Mouse (Mus musculus): ENCODE data around the gene Zfp58. TPM values are rescaled to one million over a fixed set of nuclear protein-coding genes. Genes with fewer than 3 reads are reported as not detected.
"Not testable (repeated sequence)": the region's sequence is repeated elsewhere in the genome, so short reads cannot be mapped to it uniquely, and the experiment has no call there.

Gene Zfp58
- polyA plus RNA-seq (2016; fragmentation: Nextera tagmentation; extraction: Ambion mirVana): 14.6 and 14.8 TPM in 2 replicates

GRCm38 (mm10) chr13:67500084-67500719 is at the start of gene Zfp58:
Zfp58 (minus strand) TSS chr13:67500555.
- DNase-seq (ENCODE audit: extremely low spot score, low spot score): peak; percentile 76
- Histone ChIP-seq H3K27ac (peak within 1 kb of the TSS; percentile 83), H3K27me3 (ENCODE audit: poor library complexity, severe bottlenecking) (no peaks in the 10 kb centered on the region), H3K9me3 (no peaks in the 10 kb centered on the region), H3K4me1 (peaks cover 9% of the 10 kb centered on the region), H3K4me3 (peak within 1 kb of the TSS; percentile 78), H3K36me3 (replicated peaks) (peaks cover 10% of the 10 kb centered on the region)
- WGBS: under 1% methylated on average over 22 of the region's 22 CpGs

GRCm38 (mm10) chr13:67545941-67546340 is 45.6 kb upstream of the Zfp58 start:
- Histone ChIP-seq H3K9me3 (peaks cover 9% of the 10 kb centered on the region), H3K4me3 (no peak overlapping the region), H3K27ac (no peak overlapping the region), H3K27me3 (ENCODE audit: poor library complexity, severe bottlenecking) (no peaks in the 10 kb centered on the region), H3K4me1 (no peaks in the 10 kb centered on the region), H3K36me3 (replicated peaks) (peaks cover 66% of the 10 kb centered on the region)
- 90% methylated on average over 1 of the region's 1 CpGs for WGBS
- no peak for DNase-seq (ENCODE audit: extremely low spot score, low spot score)

GRCm38 (mm10) chr13:67527049-67527730 is 26.8 kb upstream of the Zfp58 start:
- H3K36me3 ChIP-seq (replicated peaks): no peaks in the 10 kb centered on the region
- no peak for DNase-seq (ENCODE audit: extremely low spot score, low spot score)
- no peaks in the 10 kb centered on the region for H3K27me3 ChIP-seq (ENCODE audit: poor library complexity, severe bottlenecking)
- no peak overlapping the region for H3K4me3 ChIP-seq
- no peaks in the 10 kb centered on the region for H3K9me3 ChIP-seq
- H3K4me1 ChIP-seq: peaks cover 22% of the 10 kb centered on the region
- H3K27ac ChIP-seq: no peak overlapping the region
- 71% methylated on average over 3 of the region's 3 CpGs for WGBS

GRCm38 (mm10) chr13:67525753-67526410 is 25.5 kb upstream of the Zfp58 start, which contains the start of the genes Gm26965 and Zfp87:
Gm26965 (minus strand) TSS chr13:67526151.
Zfp87 (minus strand) TSS chr13:67526177.
- Histone ChIP-seq H3K4me3 (peak within 1 kb of the TSS; percentile 87), H3K27ac (peak within 1 kb of the TSS; percentile 87), H3K4me1 (peaks cover 22% of the 10 kb centered on the region), H3K36me3 (replicated peaks) (peaks cover 11% of the 10 kb centered on the region), H3K27me3 (ENCODE audit: poor library complexity, severe bottlenecking) (no peaks in the 10 kb centered on the region), H3K9me3 (no peaks in the 10 kb centered on the region)
- WGBS: under 1% methylated on average over 27 of the region's 27 CpGs
- peak; percentile 91 for DNase-seq (ENCODE audit: extremely low spot score, low spot score)

GRCm38 (mm10) chr13:67500908-67501307 is 553 bp upstream of the Zfp58 start:
- Histone ChIP-seq H3K4me1 (peaks cover 9% of the 10 kb centered on the region), H3K4me3 (no peak overlapping the region)

GRCm38 (mm10) chr13:67495631-67496030 is 4.7 kb downstream of the Zfp58 start:
- Histone ChIP-seq H3K36me3 (replicated peaks) (peaks cover 56% of the 10 kb centered on the region), H3K4me3 (no peak overlapping the region)
- WGBS: 89% methylated on average over 1 of the region's 1 CpGs

More at GRCm38 (mm10) chr13:67500908-67501307, 553 bp upstream of the Zfp58 start:
- 73% methylated on average over 1 of the region's 1 CpGs for WGBS
- no peaks in the 10 kb centered on the region for H3K9me3 ChIP-seq
- no peak for DNase-seq (ENCODE audit: extremely low spot score, low spot score)
- no peak overlapping the region for H3K27ac ChIP-seq
- no peaks in the 10 kb centered on the region for H3K27me3 ChIP-seq (ENCODE audit: poor library complexity, severe bottlenecking)
- peaks cover 3% of the 10 kb centered on the region for H3K36me3 ChIP-seq (replicated peaks)

GRCm38 (mm10) chr13:67484424-67484811 is 15.9 kb downstream of the Zfp58 start:
- Histone ChIP-seq H3K9me3 (no peaks in the 10 kb centered on the region), H3K27me3 (ENCODE audit: poor library complexity, severe bottlenecking) (no peaks in the 10 kb centered on the region), H3K4me3 (peak overlapping the region; percentile 66), H3K27ac (peak overlapping the region; percentile 76), H3K36me3 (replicated peaks) (peaks cover 25% of the 10 kb centered on the region), H3K4me1 (peaks cover 13% of the 10 kb centered on the region)
- DNase-seq (ENCODE audit: extremely low spot score, low spot score): no peak
- WGBS: 56% methylated on average over 8 of the region's 8 CpGs

More at GRCm38 (mm10) chr13:67495631-67496030, 4.7 kb downstream of the Zfp58 start:
- H3K9me3 ChIP-seq: peaks cover 28% of the 10 kb centered on the region
- H3K27me3 ChIP-seq (ENCODE audit: poor library complexity, severe bottlenecking): no peaks in the 10 kb centered on the region
- peaks cover 9% of the 10 kb centered on the region for H3K4me1 ChIP-seq
- DNase-seq (ENCODE audit: extremely low spot score, low spot score): no peak
- H3K27ac ChIP-seq: no peak overlapping the region

- no peaks in the 10 kb centered on the region for H3K9me3 ChIP-seq
- H3K36me3 ChIP-seq (replicated peaks): peaks cover 19% of the 10 kb centered on the region
- H3K4me1 ChIP-seq: peaks cover 13% of the 10 kb centered on the region
- peak within 1 kb of the TSS; percentile 76 for H3K27ac ChIP-seq
- peak; percentile 79 for DNase-seq (ENCODE audit: extremely low spot score, low spot score)
- H3K27me3 ChIP-seq (ENCODE audit: poor library complexity, severe bottlenecking): no peaks in the 10 kb centered on the region
- WGBS: 7% methylated on average over 20 of the region's 20 CpGs
- H3K4me3 ChIP-seq: peak within 1 kb of the TSS; percentile 66
Observed at GRCm38 (mm10) chr13:67483625-67484423, 16.5 kb downstream of the Zfp58 start, which contains the start of gene Zfp874b. Zfp874b (minus strand) TSS chr13:67484258.

GRCm38 (mm10) chr13:67481528-67481927 is 18.8 kb downstream of the Zfp58 start:
- Histone ChIP-seq H3K27ac (no peak overlapping the region), H3K9me3 (no peaks in the 10 kb centered on the region), H3K36me3 (replicated peaks) (no peaks in the 10 kb centered on the region), H3K27me3 (ENCODE audit: poor library complexity, severe bottlenecking) (no peaks in the 10 kb centered on the region), H3K4me1 (peaks cover 13% of the 10 kb centered on the region), H3K4me3 (no peak overlapping the region)
- DNase-seq (ENCODE audit: extremely low spot score, low spot score): no peak
- WGBS: 70% methylated on average over 4 of the region's 4 CpGs

GRCm38 (mm10) chr13:67469274-67469673 is 31.1 kb downstream of the Zfp58 start:
- 89% methylated on average over 3 of the region's 3 CpGs for WGBS
- H3K36me3 ChIP-seq (replicated peaks): peaks cover 15% of the 10 kb centered on the region
- DNase-seq (ENCODE audit: extremely low spot score, low spot score): no peak
- H3K27ac ChIP-seq: no peak overlapping the region
- H3K27me3 ChIP-seq (ENCODE audit: poor library complexity, severe bottlenecking): no peaks in the 10 kb centered on the region
- H3K4me3 ChIP-seq: no peak overlapping the region
- H3K4me1 ChIP-seq: no peaks in the 10 kb centered on the region
- no peaks in the 10 kb centered on the region for H3K9me3 ChIP-seq

GRCm38 (mm10) chr13:67463506-67464185 is 36.7 kb downstream of the Zfp58 start:
- H3K27ac ChIP-seq; H3K9me3 ChIP-seq; DNase-seq (ENCODE audit: extremely low spot score, low spot score); H3K4me1 ChIP-seq; H3K4me3 ChIP-seq; H3K36me3 ChIP-seq (replicated peaks); H3K27me3 ChIP-seq (ENCODE audit: poor library complexity, severe bottlenecking): not testable (repeated sequence)
- WGBS: 87% methylated on average over 3 of the region's 5 CpGs

GRCm38 (mm10) chr13:67452021-67452309 is 48.4 kb downstream of the Zfp58 start:
- WGBS: 7% methylated on average over 3 of the region's 3 CpGs
- Histone ChIP-seq H3K4me1 (peaks cover 12% of the 10 kb centered on the region), H3K4me3 (peak overlapping the region; percentile 63), H3K27me3 (ENCODE audit: poor library complexity, severe bottlenecking) (no peaks in the 10 kb centered on the region), H3K36me3 (replicated peaks) (peaks cover 6% of the 10 kb centered on the region; the same call in 1 of the 2 replicates), H3K9me3 (no peaks in the 10 kb centered on the region), H3K27ac (peak overlapping the region; percentile 72)
- DNase-seq (ENCODE audit: extremely low spot score, low spot score): no peak

Measured in forebrain, embryonic 10.5 days (tissue).